Mouse (Mus musculus): ENCODE measurements around the gene Gm21974. TPM values are rescaled to one million over a fixed set of nuclear protein-coding genes. Genes with fewer than 3 reads are reported as not detected.
A peak's percentile ranks its signal among the peaks of the same experiment; 100 is the strongest.
"Not testable (repeated sequence)": the region's sequence is repeated elsewhere in the genome, so short reads cannot be mapped to it uniquely, and the experiment has no call there.

The Gm21974 gene
- not detected in 2 replicates for polyA plus RNA-seq (2014; fragmentation: Nextera tagmentation; extraction: Ambion mirVana)

GRCm38 (mm10) chr7:127895442-127895841, at the start of gene Gm21974, which contains the start of gene Vkorc1:
TSS of gene Gm21974 (minus strand) at chr7:127895454.
TSS of gene Vkorc1 (minus strand) at chr7:127895617.
- peak within 1 kb of the TSS; percentile 84 for H3K4me2 ChIP-seq (ENCODE audit: low read length)
- peak; percentile 93 for DNase-seq (ENCODE audit: low spot score)
- H3K4me3 ChIP-seq (ENCODE audit: low read depth, low read length) = peak within 1 kb of the TSS; percentile 67
- WGBS = under 1% methylated on average over 26 of the region's 26 CpGs
- no peaks in the 10 kb centered on the region for H3K27me3 ChIP-seq (replicated peaks; ENCODE audit: control insufficient read depth, insufficient read depth, low read length)
- peaks cover 8% of the 10 kb centered on the region for H3K4me1 ChIP-seq (replicated peaks; ENCODE audit: control insufficient read depth, insufficient read depth, low read length)
- H3K27ac ChIP-seq (ENCODE audit: low read depth) = peak within 1 kb of the TSS; percentile 74
- peak; percentile 95 for ATAC-seq (replicated peaks; ENCODE audit: low FRiP score, low TSS enrichment, low read depth)
- peak within 1 kb of the TSS; percentile 65 for H3K9ac ChIP-seq (ENCODE audit: low read length)
- peaks cover 11% of the 10 kb centered on the region for H3K36me3 ChIP-seq (ENCODE audit: control insufficient read depth, insufficient read depth, low read length)
- no peaks in the 10 kb centered on the region for H3K9me3 ChIP-seq (ENCODE audit: control insufficient read depth, low read length)

GRCm38 (mm10) chr7:127944614-127945013, 49.4 kb upstream of the Gm21974 start:
- H3K4me3 ChIP-seq (ENCODE audit: low read depth, low read length) = no peak overlapping the region
- no peaks in the 10 kb centered on the region for H3K9me3 ChIP-seq (ENCODE audit: control insufficient read depth, low read length)
- peaks cover 11% of the 10 kb centered on the region for H3K27me3 ChIP-seq (replicated peaks; ENCODE audit: control insufficient read depth, insufficient read depth, low read length)
- ATAC-seq (replicated peaks; ENCODE audit: low FRiP score, low TSS enrichment, low read depth) (0 out of 2 replicates have a peak, but pooled peaks have one; percentile 56), DNase-seq (ENCODE audit: low spot score) (peak; percentile 58)
- no peaks in the 10 kb centered on the region for H3K36me3 ChIP-seq (ENCODE audit: control insufficient read depth, insufficient read depth, low read length)
- no peaks in the 10 kb centered on the region for H3K4me1 ChIP-seq (replicated peaks; ENCODE audit: control insufficient read depth, insufficient read depth, low read length)
- H3K4me2 ChIP-seq (ENCODE audit: low read length) = peak overlapping the region; percentile 30; the same call in 1 of the 2 replicates
- 0 out of 2 replicates have a peak overlapping the region, but pooled peaks have one; percentile 2 for H3K9ac ChIP-seq (ENCODE audit: low read length)
- no peak overlapping the region for H3K27ac ChIP-seq (ENCODE audit: low read depth)
- 11% methylated on average over 23 of the region's 23 CpGs for WGBS

GRCm38 (mm10) chr7:127942097-127942496, 46.8 kb upstream of the Gm21974 start:
- 67% methylated on average over 2 of the region's 2 CpGs for WGBS
- ATAC-seq (replicated peaks; ENCODE audit: low FRiP score, low TSS enrichment, low read depth); H3K4me2 ChIP-seq (ENCODE audit: low read length); DNase-seq (ENCODE audit: low spot score); H3K9me3 ChIP-seq (ENCODE audit: control insufficient read depth, low read length); H3K4me3 ChIP-seq (ENCODE audit: low read depth, low read length); H3K27ac ChIP-seq (ENCODE audit: low read depth); H3K36me3 ChIP-seq (ENCODE audit: control insufficient read depth, insufficient read depth, low read length); H3K4me1 ChIP-seq (replicated peaks; ENCODE audit: control insufficient read depth, insufficient read depth, low read length); H3K9ac ChIP-seq (ENCODE audit: low read length): not testable (repeated sequence)
- peaks cover 11% of the 10 kb centered on the region for H3K27me3 ChIP-seq (replicated peaks; ENCODE audit: control insufficient read depth, insufficient read depth, low read length)

GRCm38 (mm10) chr7:127936216-127936884, 41.1 kb upstream of the Gm21974 start:
- WGBS = 55% methylated on average over 18 of the region's 18 CpGs
- peak overlapping the region; percentile 62; the same call in 1 of the 2 replicates for H3K27ac ChIP-seq (ENCODE audit: low read depth)
- no peaks in the 10 kb centered on the region for H3K36me3 ChIP-seq (ENCODE audit: control insufficient read depth, insufficient read depth, low read length)
- DNase-seq (ENCODE audit: low spot score) = no peak
- no peaks in the 10 kb centered on the region for H3K27me3 ChIP-seq (replicated peaks; ENCODE audit: control insufficient read depth, insufficient read depth, low read length)
- ATAC-seq (replicated peaks; ENCODE audit: low FRiP score, low TSS enrichment, low read depth) = no peak
- H3K9ac ChIP-seq (ENCODE audit: low read length) = peak overlapping the region; percentile 76
- H3K4me1 ChIP-seq (replicated peaks; ENCODE audit: control insufficient read depth, insufficient read depth, low read length) = peaks cover 7% of the 10 kb centered on the region
- H3K4me3 ChIP-seq (ENCODE audit: low read depth, low read length) = peak overlapping the region; percentile 69
- no peaks in the 10 kb centered on the region for H3K9me3 ChIP-seq (ENCODE audit: control insufficient read depth, low read length)
- H3K4me2 ChIP-seq (ENCODE audit: low read length) = peak overlapping the region; percentile 97

- DNase-seq (ENCODE audit: low spot score) = no peak
- Histone ChIP-seq H3K9me3 (ENCODE audit: control insufficient read depth, low read length) (no peaks in the 10 kb centered on the region), H3K36me3 (ENCODE audit: control insufficient read depth, insufficient read depth, low read length) (no peaks in the 10 kb centered on the region), H3K4me2 (ENCODE audit: low read length) (peak overlapping the region; percentile 97), H3K4me3 (ENCODE audit: low read depth, low read length) (peak overlapping the region; percentile 69), H3K9ac (ENCODE audit: low read length) (peak overlapping the region; percentile 76), H3K27me3 (replicated peaks; ENCODE audit: control insufficient read depth, insufficient read depth, low read length) (no peaks in the 10 kb centered on the region), H3K4me1 (replicated peaks; ENCODE audit: control insufficient read depth, insufficient read depth, low read length) (peaks cover 9% of the 10 kb centered on the region), H3K27ac (ENCODE audit: low read depth) (peak overlapping the region; percentile 62)
- WGBS = under 1% methylated on average over 38 of the region's 38 CpGs
- ATAC-seq (replicated peaks; ENCODE audit: low FRiP score, low TSS enrichment, low read depth) = peak; percentile 25
Observed at GRCm38 (mm10) chr7:127935748-127936159, 40.5 kb upstream of the Gm21974 start.

- peak overlapping the region; percentile 76 for H3K9ac ChIP-seq (ENCODE audit: low read length)
- H3K4me1 ChIP-seq (replicated peaks; ENCODE audit: control insufficient read depth, insufficient read depth, low read length) = peaks cover 9% of the 10 kb centered on the region
- peak overlapping the region; percentile 69 for H3K4me3 ChIP-seq (ENCODE audit: low read depth, low read length)
- H3K36me3 ChIP-seq (ENCODE audit: control insufficient read depth, insufficient read depth, low read length) = no peaks in the 10 kb centered on the region
- peaks cover 3% of the 10 kb centered on the region; the same call in 1 of the 2 replicates for H3K27me3 ChIP-seq (replicated peaks; ENCODE audit: control insufficient read depth, insufficient read depth, low read length)
- ATAC-seq (replicated peaks; ENCODE audit: low FRiP score, low TSS enrichment, low read depth) = peak; percentile 90
- DNase-seq (ENCODE audit: low spot score) = peak; percentile 97
- H3K4me2 ChIP-seq (ENCODE audit: low read length) = peak overlapping the region; percentile 97
- 7% methylated on average over 31 of the region's 32 CpGs for WGBS
- peak overlapping the region; percentile 62 for H3K27ac ChIP-seq (ENCODE audit: low read depth)
- H3K9me3 ChIP-seq (ENCODE audit: control insufficient read depth, low read length) = no peaks in the 10 kb centered on the region
Observed at GRCm38 (mm10) chr7:127935028-127935722, 39.9 kb upstream of the Gm21974 start.

GRCm38 (mm10) chr7:127934075-127934474, 38.8 kb upstream of the Gm21974 start:
- ATAC-seq (replicated peaks; ENCODE audit: low FRiP score, low TSS enrichment, low read depth) = no peak
- Histone ChIP-seq H3K4me2 (ENCODE audit: low read length) (no peak overlapping the region), H3K27ac (ENCODE audit: low read depth) (no peak overlapping the region), H3K4me3 (ENCODE audit: low read depth, low read length) (no peak overlapping the region), H3K9ac (ENCODE audit: low read length) (no peak overlapping the region), H3K36me3 (ENCODE audit: control insufficient read depth, insufficient read depth, low read length) (no peaks in the 10 kb centered on the region), H3K9me3 (ENCODE audit: control insufficient read depth, low read length) (no peaks in the 10 kb centered on the region), H3K27me3 (replicated peaks; ENCODE audit: control insufficient read depth, insufficient read depth, low read length) (peaks cover 6% of the 10 kb centered on the region; the same call in 1 of the 2 replicates), H3K4me1 (replicated peaks; ENCODE audit: control insufficient read depth, insufficient read depth, low read length) (peaks cover 9% of the 10 kb centered on the region)
- 87% methylated on average over 5 of the region's 5 CpGs for WGBS
- no peak for DNase-seq (ENCODE audit: low spot score)

- no peaks in the 10 kb centered on the region; the same call in 1 of the 2 replicates for H3K36me3 ChIP-seq (ENCODE audit: control insufficient read depth, insufficient read depth, low read length)
- no peak for ATAC-seq (replicated peaks; ENCODE audit: low FRiP score, low TSS enrichment, low read depth)
- peak; percentile 67 for DNase-seq (ENCODE audit: low spot score)
- H3K9me3 ChIP-seq (ENCODE audit: control insufficient read depth, low read length) = no peaks in the 10 kb centered on the region
- no peak overlapping the region for H3K4me2 ChIP-seq (ENCODE audit: low read length)
- no peak overlapping the region; the same call in 1 of the 2 replicates for H3K9ac ChIP-seq (ENCODE audit: low read length)
- H3K4me3 ChIP-seq (ENCODE audit: low read depth, low read length) = no peak overlapping the region
- peak overlapping the region; percentile 39 for H3K27ac ChIP-seq (ENCODE audit: low read depth)
- 17% methylated on average over 13 of the region's 13 CpGs for WGBS
- peaks cover 9% of the 10 kb centered on the region for H3K4me1 ChIP-seq (replicated peaks; ENCODE audit: control insufficient read depth, insufficient read depth, low read length)
- peaks cover 6% of the 10 kb centered on the region; the same call in 1 of the 2 replicates for H3K27me3 ChIP-seq (replicated peaks; ENCODE audit: control insufficient read depth, insufficient read depth, low read length)
Observed at GRCm38 (mm10) chr7:127932273-127933031, 37.2 kb upstream of the Gm21974 start.
